Mouse (Mus musculus): ENCODE measurements at regions not wholly inside any gene's neighbourhood (a gene's known extent, or its start where the extent isn't known, plus 50 kb on each side); places are given as distances from the start of the nearest gene placed in this dataset.
"Not testable (repeated sequence)": the region's sequence is repeated elsewhere in the genome, so short reads cannot be mapped to it uniquely, and the experiment has no call there.

DNA sequence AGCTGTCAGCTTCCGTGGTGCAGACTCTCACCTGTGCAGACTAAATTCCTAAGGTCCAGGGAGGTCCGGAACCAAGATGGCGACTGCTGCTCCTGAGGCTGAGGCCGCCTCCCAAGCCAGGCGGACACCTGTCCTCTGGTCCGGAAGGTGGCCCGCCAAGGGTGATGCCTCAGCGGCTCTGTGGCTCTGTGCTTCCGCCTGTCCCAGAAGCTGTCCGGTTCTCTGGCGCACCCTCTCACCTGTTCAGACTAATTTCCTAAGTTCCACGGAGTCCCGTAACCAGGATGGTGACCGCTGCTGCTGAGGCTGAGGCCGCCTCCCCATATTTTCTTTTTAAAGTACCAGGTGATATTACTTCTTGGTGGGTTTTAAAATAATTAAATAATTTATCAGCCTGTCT is 65.4 kb upstream of the B3galnt2 start:
- not testable (repeated sequence) for H3K4me3 ChIP-seq (ENCODE audit: control insufficient read depth in 1 of 2, insufficient read depth in 1 of 2, low read depth in 2 of 2, low read length in 2 of 2); H3K27me3 ChIP-seq (ENCODE audit: control insufficient read depth in 1 of 2, insufficient read depth in 2 of 2, low read length in 2 of 2); H3K79me2 ChIP-seq (ENCODE audit: control insufficient read depth, insufficient read depth, low read length, poor library complexity); H3K36me3 ChIP-seq (ENCODE audit: control insufficient read depth in 1 of 2, insufficient read depth in 2 of 2, low read length in 2 of 2); H3K9ac ChIP-seq (ENCODE audit: control insufficient read depth, low read depth, low read length, poor library complexity, severe bottlenecking); H3K27ac ChIP-seq (ENCODE audit: control insufficient read depth, low read depth, low read length); H3K9me3 ChIP-seq (replicated peaks; ENCODE audit: insufficient read depth, low read length); DNase-seq (ENCODE audit: low read depth, low spot score); H3K4me1 ChIP-seq (ENCODE audit: control insufficient read depth in 1 of 2, insufficient read depth in 2 of 2, low read length in 2 of 2)

DNA sequence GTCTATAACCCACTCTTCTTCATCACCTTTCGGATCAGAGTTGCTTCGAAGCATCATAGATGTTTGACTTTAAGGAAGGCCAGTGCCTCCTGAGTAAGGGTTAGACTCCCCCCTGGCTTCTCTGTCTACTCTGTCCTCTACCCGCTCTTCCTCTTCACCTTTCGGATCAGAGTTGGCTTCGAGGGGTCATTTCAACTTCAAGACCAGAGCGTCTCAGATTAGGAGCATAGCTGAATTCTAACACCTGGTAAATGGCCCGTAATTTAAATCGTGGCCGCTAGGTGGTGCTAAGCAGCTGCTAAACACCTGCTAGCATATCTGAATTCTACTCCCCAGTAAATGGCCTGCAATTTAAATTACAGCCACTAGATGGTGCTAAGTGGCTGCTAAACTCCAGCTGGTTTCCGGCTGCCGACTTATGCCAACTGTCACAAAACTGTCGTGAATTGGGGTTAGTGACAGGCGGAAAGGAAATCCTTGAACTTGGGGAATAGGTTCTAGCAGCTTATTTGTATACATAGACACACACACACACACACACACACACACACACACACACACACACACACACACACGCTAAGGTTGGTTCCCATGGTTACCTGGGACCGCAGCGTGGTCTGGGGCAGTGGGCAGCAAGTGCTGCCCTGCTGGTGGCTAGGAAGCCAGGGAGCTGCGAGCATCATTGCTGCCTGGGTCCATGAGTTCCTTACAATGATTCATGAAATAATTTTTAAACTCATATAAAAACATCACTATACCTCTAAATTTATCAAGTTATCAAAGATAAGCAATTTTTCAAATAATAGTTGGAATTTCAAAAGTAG is 64.8 kb upstream of the B3galnt2 start:
- H3K9ac ChIP-seq (ENCODE audit: control insufficient read depth, low read depth, low read length, poor library complexity, severe bottlenecking) = peak overlapping the region; percentile 61
- no peaks in the 10 kb centered on the region; the same call in 1 of the 2 replicates for H3K79me2 ChIP-seq (ENCODE audit: control insufficient read depth, insufficient read depth, low read length, poor library complexity)
- H3K4me3 ChIP-seq (ENCODE audit: control insufficient read depth in 1 of 2, insufficient read depth in 1 of 2, low read depth in 2 of 2, low read length in 2 of 2) = peak overlapping the region; percentile 53 to 64
- no peak for TF ChIP-seq MAFK (IDR thresholded peaks at IDR 0.05; ENCODE audit: borderline replicate concordance, low read depth, low read length)
- no peak; the same call in 1 of the 2 replicates for TF ChIP-seq ZMIZ1 (IDR thresholded peaks at IDR 0.05; ENCODE audit: low read depth, low read length)
- TF ChIP-seq CTCF (IDR thresholded peaks at IDR 0.05 in 2 of 3, conservative IDR thresholded peaks at IDR 0.05 in 1 of 3; ENCODE audit: control insufficient read depth in 1 of 3, insufficient read depth in 1 of 3, low read depth in 2 of 3, low read length in 3 of 3, poor library complexity in 1 of 3, severe bottlenecking in 1 of 3) = peak; percentile 70 to 100 (median 91); a peak in 5 of 6 replicates
- TF ChIP-seq CHD1 (IDR thresholded peaks at IDR 0.05; ENCODE audit: low read depth, low read length) = no peak
- TF ChIP-seq ZKSCAN1 (IDR thresholded peaks at IDR 0.05; ENCODE audit: low read depth, low read length) = no peak
- no peak for TF ChIP-seq POLR2AphosphoS5 (IDR thresholded peaks at IDR 0.05; ENCODE audit: borderline replicate concordance, low read depth, low read length)
- no peak for TF ChIP-seq USF2 (IDR thresholded peaks at IDR 0.05; ENCODE audit: borderline replicate concordance in 1 of 2, insufficient read depth in 1 of 2, low read depth in 1 of 2, low read length in 2 of 2)
- no peak for TF ChIP-seq E2F4 (IDR thresholded peaks at IDR 0.05; ENCODE audit: borderline replicate concordance, low read depth, low read length)
- peak; percentile 99 for TF ChIP-seq SMC3 (IDR thresholded peaks at IDR 0.05; ENCODE audit: low read depth, low read length)
- TF ChIP-seq MYB (IDR thresholded peaks at IDR 0.05; ENCODE audit: low read depth, low read length) = 0 out of 2 replicates have a peak, but pooled peaks have one; percentile 47
- peak; percentile 63; the same call in 1 of the 2 replicates for TF ChIP-seq JUND (IDR thresholded peaks at IDR 0.05; ENCODE audit: low read depth, low read length)
- TF ChIP-seq SIN3A (IDR thresholded peaks at IDR 0.05; ENCODE audit: low read length) = peak; percentile 93
- no peak for TF ChIP-seq CHD2 (IDR thresholded peaks at IDR 0.05; ENCODE audit: low read length)
- TF ChIP-seq RAD21 (IDR thresholded peaks at IDR 0.05; ENCODE audit: low read depth, low read length) = no peak; the same call in none of the 2 replicates
- TF ChIP-seq ELF1 (IDR thresholded peaks at IDR 0.05; ENCODE audit: low read depth, low read length) = peak; percentile 81
- TF ChIP-seq TCF12 (IDR thresholded peaks at IDR 0.05; ENCODE audit: low read depth, low read length) = peak; percentile 60; the same call in 1 of the 2 replicates
- peak; percentile 67 for TF ChIP-seq ZNF384 (IDR thresholded peaks at IDR 0.05; ENCODE audit: low read depth, low read length)
- peak; percentile 56; the same call in 1 of the 2 replicates for TF ChIP-seq MAZ (IDR thresholded peaks at IDR 0.05; ENCODE audit: low read depth, low read length)
- TF ChIP-seq NRF1 (IDR thresholded peaks at IDR 0.05; ENCODE audit: insufficient read depth, low read depth, low read length, poor library complexity, severe bottlenecking) = no peak
- TF ChIP-seq MXI1 (IDR thresholded peaks at IDR 0.05; ENCODE audit: low read depth, low read length) = peak; percentile 62
- TF ChIP-seq UBTF (IDR thresholded peaks at IDR 0.05; ENCODE audit: borderline replicate concordance, insufficient read depth, low read depth, low read length) = no peak
- no peak for TF ChIP-seq MEF2A (IDR thresholded peaks at IDR 0.05; ENCODE audit: extremely low read depth, insufficient replicate concordance, low read depth, low read length, poor library complexity, severe bottlenecking)
- TF ChIP-seq GATA1 (IDR thresholded peaks at IDR 0.05; ENCODE audit: low read depth, low read length) = peak; percentile 34; the same call in 1 of the 2 replicates
- peak; percentile 84 for TF ChIP-seq HCFC1 (IDR thresholded peaks at IDR 0.05; ENCODE audit: low read depth, low read length)
- no peak for TF ChIP-seq GABPA (IDR thresholded peaks at IDR 0.05; ENCODE audit: low read depth, low read length)
- peak; percentile 12; the same call in 1 of the 2 replicates for TF ChIP-seq ETS1 (IDR thresholded peaks at IDR 0.05; ENCODE audit: low read depth, low read length)
- peak; percentile 58; the same call in 1 of the 2 replicates for TF ChIP-seq TBP (IDR thresholded peaks at IDR 0.05; ENCODE audit: low read depth, low read length)
- peak; percentile 61; the same call in 1 of the 2 replicates for TF ChIP-seq KAT2A (conservative IDR thresholded peaks at IDR 0.05; ENCODE audit: low read depth, low read length)

More for the DNA sequence above, 64.8 kb upstream of the B3galnt2 start:
- Histone ChIP-seq H3K9me3 (replicated peaks; ENCODE audit: insufficient read depth, low read length) (no peaks in the 10 kb centered on the region), H3K36me3 (ENCODE audit: control insufficient read depth in 1 of 2, insufficient read depth in 2 of 2, low read length in 2 of 2) (no peaks in the 10 kb centered on the region), H3K4me1 (ENCODE audit: control insufficient read depth in 1 of 2, insufficient read depth in 2 of 2, low read length in 2 of 2) (no peaks in the 10 kb centered on the region), H3K27me3 (ENCODE audit: control insufficient read depth in 1 of 2, insufficient read depth in 2 of 2, low read length in 2 of 2) (no peaks in the 10 kb centered on the region), H3K27ac (ENCODE audit: control insufficient read depth, low read depth, low read length) (no peak overlapping the region)
- DNase-seq (ENCODE audit: low read depth, low spot score) = peak; percentile 98

Data from MEL (cell line).